Mouse (Mus musculus): ENCODE results near the gene Spata45. TPM values are rescaled to one million over a fixed set of nuclear protein-coding genes. Genes with fewer than 3 reads are reported as not detected.
A peak's percentile ranks its signal among the peaks of the same experiment; 100 is the strongest.
"Not testable (repeated sequence)": the region's sequence is repeated elsewhere in the genome, so short reads cannot be mapped to it uniquely, and the experiment has no call there.

Gene Spata45
- not detected for total RNA-seq (2021)
- long read RNA-seq, experiment 1 = 0 reads
- long read RNA-seq, experiment 2 = 0 reads

DNA sequence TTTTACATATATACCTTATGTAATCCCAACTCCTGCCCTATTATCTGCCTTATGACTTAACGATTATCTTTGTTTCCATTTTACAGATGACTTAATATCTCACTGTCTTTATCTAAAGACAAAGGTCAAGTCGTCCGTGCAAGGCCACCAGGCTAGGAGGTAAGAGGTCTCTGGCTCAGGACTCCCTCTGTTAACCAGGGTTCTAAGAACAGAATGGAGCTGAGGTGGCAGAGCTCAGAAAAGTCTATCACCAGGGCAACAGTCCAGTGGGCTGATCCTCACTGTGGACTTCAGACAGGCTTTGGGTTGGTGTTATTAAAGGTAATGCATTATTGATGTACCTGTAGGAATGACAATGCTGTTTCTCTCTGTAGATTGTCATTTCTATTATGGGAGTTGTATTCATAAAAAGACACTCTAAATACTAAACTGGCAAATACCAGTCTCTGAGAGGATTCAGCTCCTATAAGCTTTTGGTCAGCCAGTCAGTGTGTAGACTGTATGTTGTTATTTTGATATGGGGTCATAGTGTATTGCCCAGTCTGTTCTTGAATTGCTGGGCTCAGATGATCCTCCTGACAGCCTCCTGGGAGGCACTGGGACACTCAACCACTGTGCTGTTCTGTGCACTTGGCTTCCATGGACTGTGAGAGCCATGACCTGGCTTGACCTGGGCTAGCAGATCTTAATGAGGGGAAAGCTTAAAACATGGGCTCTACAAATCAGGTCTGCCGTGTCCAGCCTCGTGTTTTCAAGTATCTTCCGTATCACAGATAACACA is at the start of gene Spata45:
Gene Spata45 (plus strand): TSS at position 86 of the 781 bp plus-strand sequence.
- no peak for DNase-seq (ENCODE audit: low spot score in 2 of 2)

DNA sequence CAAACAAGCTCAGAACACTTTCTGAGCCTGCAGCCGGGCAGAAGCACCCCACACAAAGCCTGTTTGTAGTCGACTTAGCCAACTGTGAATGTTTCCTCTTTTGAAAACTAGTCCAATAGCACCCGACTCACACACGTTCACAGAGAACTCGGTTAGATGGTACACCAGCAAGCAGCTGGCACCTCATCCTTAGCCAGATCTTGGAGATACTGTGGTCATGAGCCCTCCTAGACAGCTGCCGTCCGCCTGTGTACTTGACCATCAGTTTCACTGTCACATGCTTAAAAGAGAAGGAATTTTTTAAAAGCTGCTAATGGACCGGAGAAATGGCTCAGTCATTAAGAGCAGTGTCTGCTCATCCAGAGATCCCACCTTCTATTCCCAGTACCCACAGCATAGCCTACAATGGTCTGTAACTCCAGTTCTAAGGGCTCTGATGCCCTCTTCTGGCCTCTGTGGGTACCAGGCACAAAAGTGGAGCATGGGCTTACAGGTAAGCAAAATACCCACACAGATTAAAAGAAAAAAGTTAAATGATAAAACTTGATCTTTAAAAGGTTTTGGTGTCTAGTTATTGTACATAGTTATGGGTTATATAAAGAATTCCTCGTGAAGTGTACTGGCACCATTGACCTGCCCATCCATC is 46.9 kb upstream of the Spata45 start:
- no peak for DNase-seq (ENCODE audit: low spot score in 2 of 2)

DNA sequence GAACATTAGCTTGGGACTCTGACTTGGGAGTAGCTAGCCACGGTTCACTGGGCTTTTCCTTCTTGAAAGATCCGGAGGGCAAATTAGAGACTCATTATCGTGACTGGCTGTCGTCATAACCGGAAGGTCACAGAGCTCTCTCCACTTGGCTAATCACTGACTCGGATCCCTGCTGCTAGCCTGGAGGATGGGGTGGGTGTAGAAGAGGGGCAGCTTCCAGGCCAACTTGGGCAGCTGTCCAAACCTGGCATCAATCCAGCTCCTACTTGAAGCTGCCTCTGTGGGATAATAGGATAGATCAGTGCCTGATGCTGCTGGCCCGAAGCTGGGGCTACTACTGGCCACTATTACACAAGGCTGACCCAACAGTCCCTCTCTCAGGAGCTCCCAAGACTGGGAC is 40.9 kb upstream of the Spata45 start:
- DNase-seq (ENCODE audit: low spot score in 2 of 2) = peak; percentile 40 to 55

GRCm38 (mm10) chr1:190996346-190996877 is 40.0 kb upstream of the Spata45 start:
- DNase-seq (ENCODE audit: low spot score in 2 of 2) = no peak

DNA sequence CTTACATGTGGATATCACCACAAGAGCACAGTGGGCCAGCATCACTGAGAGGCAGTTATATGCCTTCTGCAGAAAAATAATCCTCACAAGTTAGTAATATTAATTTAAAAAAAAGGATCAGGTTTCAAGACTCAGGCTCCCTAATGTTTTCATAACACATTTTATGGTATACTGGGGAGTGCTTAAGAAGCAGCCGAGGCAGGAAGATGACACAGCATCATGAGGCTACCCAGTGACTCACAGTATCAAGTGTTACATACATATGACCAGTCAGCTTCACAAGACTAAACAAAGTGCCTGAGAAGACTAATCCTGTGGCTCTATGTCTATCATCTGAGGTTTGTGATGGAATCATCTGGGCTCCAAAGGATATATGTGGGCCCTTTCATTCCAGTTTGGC is 38.4 kb upstream of the Spata45 start:
- no peak for DNase-seq (ENCODE audit: low spot score in 2 of 2)

- peak in 1 of 2 experiments; percentile 15 for DNase-seq (ENCODE audit: low spot score in 2 of 2)
These were observed 35.8 kb upstream of the Spata45 start for GRCm38 (mm10) chr1:191000686-191001085.

GRCm38 (mm10) chr1:191002201-191002600 is 34.2 kb upstream of the Spata45 start:
- no peak for DNase-seq (ENCODE audit: low spot score in 2 of 2)

DNA sequence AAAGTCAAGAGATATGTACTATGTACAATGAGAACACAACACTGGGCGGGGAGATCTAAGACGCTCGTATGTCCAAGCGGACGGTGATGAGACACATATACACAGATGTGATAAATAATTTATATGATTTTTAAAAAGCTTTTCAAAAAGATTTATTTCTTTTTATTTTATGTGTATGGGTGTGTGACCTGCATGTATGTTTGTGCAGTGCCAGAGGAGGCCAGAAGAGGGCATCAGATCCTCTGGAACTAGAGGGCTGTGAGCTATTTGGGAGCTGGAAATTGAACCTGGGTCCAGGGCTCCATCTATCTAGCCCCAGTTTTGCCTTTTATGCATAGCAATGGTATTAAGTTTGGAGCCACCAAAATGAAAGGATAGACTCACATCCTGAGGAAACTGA is 27.7 kb upstream of the Spata45 start:
- DNase-seq (ENCODE audit: low spot score in 2 of 2) = no peak

- no peak for DNase-seq (ENCODE audit: low spot score in 2 of 2)
These were observed 22.2 kb upstream of the Spata45 start for GRCm38 (mm10) chr1:191014271-191014670.

DNA sequence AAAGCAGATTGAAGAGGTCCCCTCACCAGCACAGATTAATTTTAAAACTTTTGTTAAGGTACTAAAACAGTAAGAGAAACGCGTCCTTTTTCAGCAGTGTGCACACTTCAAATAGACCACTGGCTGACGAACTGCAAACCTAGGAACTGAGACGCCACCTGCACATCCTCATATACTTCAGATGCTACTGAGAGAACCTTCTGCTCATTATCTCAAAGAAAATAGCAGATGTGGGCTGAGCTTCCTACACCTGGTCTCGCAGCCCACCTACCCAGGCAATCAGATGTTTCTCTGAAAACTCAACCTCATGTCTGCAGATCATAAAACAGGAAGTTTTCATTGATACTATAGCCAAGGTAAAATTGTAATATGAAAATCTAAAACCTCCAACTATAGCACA is 16.6 kb upstream of the Spata45 start:
- DNase-seq (ENCODE audit: low spot score in 2 of 2) = no peak

GRCm38 (mm10) chr1:191020217-191020924 is 16.1 kb upstream of the Spata45 start:
- no peak for DNase-seq (ENCODE audit: low spot score in 2 of 2)

GRCm38 (mm10) chr1:191021016-191021415 is 15.4 kb upstream of the Spata45 start:
- DNase-seq (ENCODE audit: low spot score in 2 of 2) = no peak

GRCm38 (mm10) chr1:191023140-191023539 is 13.3 kb upstream of the Spata45 start:
- no peak for DNase-seq (ENCODE audit: low spot score in 2 of 2)

DNA sequence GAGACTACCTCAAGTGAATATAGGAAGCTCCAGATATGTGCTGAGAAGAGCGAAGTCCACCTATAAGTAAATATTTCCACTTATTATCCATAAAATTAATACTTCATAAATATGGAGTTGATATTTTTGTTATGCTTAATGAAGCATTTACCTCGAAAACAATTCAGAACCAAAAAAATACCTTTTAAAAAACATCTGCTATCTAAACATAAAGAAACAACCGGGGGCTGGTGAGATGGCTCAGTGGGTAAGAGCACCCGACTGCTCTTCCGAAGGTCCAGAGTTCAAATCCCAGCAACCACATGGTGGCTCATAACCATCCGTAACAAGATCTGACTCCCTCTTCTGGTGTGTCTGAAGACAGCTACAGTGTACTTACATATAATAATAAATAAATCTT is 12.6 kb upstream of the Spata45 start:
- not testable (repeated sequence) for DNase-seq (ENCODE audit: low spot score in 2 of 2)

DNA sequence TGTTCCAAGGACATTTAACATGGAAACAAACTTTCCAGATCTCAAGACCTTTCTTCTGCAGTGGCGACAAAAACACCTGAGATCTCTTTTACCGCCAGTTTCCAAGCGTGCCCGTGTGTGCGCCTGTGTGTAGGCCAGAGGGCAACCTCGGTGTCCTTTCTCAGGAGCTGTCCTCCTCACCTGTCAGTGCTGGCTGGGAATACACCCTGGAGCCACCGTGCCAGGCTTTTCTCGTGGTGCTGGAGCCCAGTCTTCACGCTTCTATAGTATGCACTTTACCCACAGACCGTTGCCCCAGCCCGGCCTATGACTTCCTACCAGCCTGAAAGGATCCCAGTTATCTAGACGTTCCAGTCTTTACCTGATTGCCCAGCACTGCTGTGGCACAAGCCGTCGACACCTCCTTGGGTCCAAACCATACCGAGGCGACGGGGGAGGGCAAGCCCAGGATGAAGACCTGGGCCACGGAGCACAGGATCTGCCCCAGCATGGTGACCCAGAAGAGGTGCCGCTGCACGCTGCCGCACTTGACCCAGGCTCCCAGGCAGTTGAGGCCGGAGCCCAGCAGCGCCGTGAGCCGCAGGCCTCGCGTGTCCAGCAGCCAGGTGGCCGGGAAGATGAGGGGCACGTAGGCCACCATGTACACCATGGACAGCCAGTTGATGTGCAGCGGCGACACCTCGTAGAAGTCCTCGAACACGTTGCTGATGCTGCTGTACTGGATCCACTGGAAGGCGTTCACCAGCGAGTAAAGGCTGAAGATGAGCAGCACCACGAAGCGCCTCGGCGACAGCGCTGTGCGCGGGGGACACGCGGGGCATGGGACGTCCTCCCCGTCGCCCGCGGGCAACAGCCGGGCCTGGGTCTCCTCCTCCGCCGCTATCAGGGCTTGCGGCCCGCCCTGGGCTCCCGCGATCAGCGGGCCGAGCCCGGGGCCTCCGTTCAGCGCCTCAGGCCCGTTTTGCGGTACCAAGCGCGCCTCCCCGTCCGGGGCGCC is 11.1 kb upstream of the Spata45 start:
- peak in 1 of 2 experiments; percentile 38 for DNase-seq (ENCODE audit: low spot score in 2 of 2)

GRCm38 (mm10) chr1:191026021-191026713 is 10.3 kb upstream of the Spata45 start, which contains the start of gene Flvcr1:
Flvcr1 (minus strand) TSS chr1:191026158.
- peak; percentile 97 to 99 for DNase-seq (ENCODE audit: low spot score in 2 of 2)

DNA sequence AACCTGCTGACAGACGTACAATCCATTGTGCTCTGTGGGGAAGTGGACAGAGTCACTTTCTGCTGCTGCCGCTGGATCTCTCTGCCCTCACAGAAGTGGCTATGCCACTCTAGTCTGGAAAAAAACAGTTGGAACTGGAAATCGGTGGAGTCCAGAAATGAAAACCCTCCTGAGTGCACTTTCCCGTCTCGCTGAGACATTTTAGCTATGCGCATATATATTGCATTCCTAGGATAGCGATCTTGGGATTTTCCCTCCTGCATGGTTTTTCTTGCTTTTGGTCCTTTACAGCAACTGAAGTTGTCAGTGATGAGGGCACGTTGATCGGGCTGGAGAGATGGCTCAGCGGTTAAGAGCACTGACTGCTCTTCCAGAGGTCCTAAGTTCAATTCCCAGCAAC is 6.3 kb upstream of the Spata45 start:
- DNase-seq (ENCODE audit: low spot score in 2 of 2) = no peak

- DNase-seq (ENCODE audit: low spot score in 2 of 2) = not testable (repeated sequence)
These were observed 5.5 kb upstream of the Spata45 start for GRCm38 (mm10) chr1:191030922-191031425.

DNA sequence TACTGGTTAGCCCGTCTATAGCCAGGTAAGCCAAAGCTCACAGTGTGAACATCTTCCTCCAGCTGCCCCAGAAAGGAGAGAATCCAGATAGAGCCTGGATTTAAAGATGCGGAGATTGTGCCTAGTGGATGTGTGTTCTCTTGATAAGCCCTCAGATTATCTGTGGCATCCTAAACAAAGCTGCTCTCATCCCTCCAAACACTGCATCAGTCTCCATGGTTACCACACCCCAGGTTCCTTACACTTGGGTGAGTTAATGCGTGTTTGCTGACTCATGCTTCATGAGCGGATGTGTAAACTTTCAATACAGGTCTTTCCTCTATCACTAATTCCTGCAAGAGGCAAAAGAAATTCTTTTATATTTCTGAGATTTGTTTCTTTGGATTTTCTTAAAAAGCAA is 790 bp upstream of the Spata45 start:
- DNase-seq (ENCODE audit: low spot score in 2 of 2) = no peak
